Mouse (Mus musculus) liver, adult 2 months (tissue): ENCODE measurements at regions not wholly inside any gene's neighbourhood (a gene's known extent, or its start where the extent isn't known, plus 50 kb on each side); places are given as distances from the start of the nearest gene placed in this dataset.

Experiments used
- CTCF ChIP-seq: fragments of 200-500 bp; IDR thresholded peaks from 2 replicates; pipeline ENCODE4 v1.5.1; 2011; ENCODE audit warnings: low read depth, low read length, control low read depth
- POLR2A ChIP-seq: fragments of 200-500 bp; IDR thresholded peaks from 2 replicates; pipeline ENCODE4 v1.6.1; 2011; ENCODE audit warnings: low read length, control low read depth; ENCODE audit not compliant: insufficient read depth; ENCODE audit errors: extremely low read depth

DNA sequence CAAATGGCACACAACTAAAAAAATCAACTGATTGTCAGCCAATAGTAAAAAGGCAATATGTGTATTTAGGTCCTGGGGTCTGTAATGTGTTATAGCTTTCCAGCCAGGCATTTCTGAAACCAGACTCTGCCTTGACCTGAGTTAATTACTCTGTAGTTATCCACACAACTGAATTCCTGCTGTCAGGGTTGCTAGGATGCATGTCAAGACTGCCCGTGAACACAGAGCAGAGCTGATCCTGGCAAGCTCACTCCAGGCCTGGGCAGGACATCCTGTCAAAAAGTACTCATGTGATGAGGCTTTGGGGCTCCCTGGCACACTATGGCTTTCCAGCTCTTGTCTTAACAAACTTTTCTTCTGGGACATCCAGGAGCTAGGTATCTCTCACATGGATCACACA lies 157.2 kb downstream of the C1d start:
- TF ChIP-seq POLR2A (no peak), CTCF (no peak)
